Mouse (Mus musculus) hindbrain, postnatal 0 days (tissue): ENCODE measurements at regions not wholly inside any gene's neighbourhood (a gene's known extent, or its start where the extent isn't known, plus 50 kb on each side); places are given as distances from the start of the nearest gene placed in this dataset.

Experiments used
- ATAC-seq: fragments of 200-750 bp; cut with Nextera tagmentation; 2 replicates; pipeline ENCODE4 v1.8.0; 2017; ENCODE audit warnings: mild to moderate bottlenecking, moderate TSS enrichment, moderate library complexity
- DNase-seq: peaks from one replicate; pipeline ENCODE4 v3.0.0-alpha.2; 2015; ENCODE audit warnings: low spot score
- H3K27ac ChIP-seq: fragments of 300-500 bp; sonication (generic); 2 replicates; pipeline ENCODE4 v1.5.1; 2014; ENCODE audit warnings: mild to moderate bottlenecking
- H3K27me3 ChIP-seq: fragments of 300-500 bp; sonication (generic); 2 replicates; pipeline ENCODE4 v1.6.1; 2014; ENCODE audit warnings: low read length, mixed read lengths; ENCODE audit not compliant: insufficient read depth
- H3K36me3 ChIP-seq: fragments of 300-500 bp; sonication (generic); 2 replicates; pipeline ENCODE4 v1.6.1; 2014; ENCODE audit warnings: low read length, mixed read lengths; ENCODE audit not compliant: insufficient read depth
- H3K4me1 ChIP-seq: fragments of 300-500 bp; sonication (generic); 2 replicates; pipeline ENCODE4 v1.6.1; 2014; ENCODE audit warnings: antibody characterized with exemption, low read length, mixed read lengths; ENCODE audit not compliant: insufficient read depth
- H3K4me2 ChIP-seq: fragments of 300-500 bp; sonication (generic); 2 replicates; pipeline ENCODE4 v1.6.1; 2014; ENCODE audit warnings: low read depth, mild to moderate bottlenecking, low read length, moderate library complexity, mixed read lengths
- H3K4me3 ChIP-seq: fragments of 300-500 bp; sonication (generic); 2 replicates; pipeline ENCODE4 v1.5.1; 2014; ENCODE audit warnings: low read length
- H3K9ac ChIP-seq: fragments of 300-500 bp; sonication (generic); replicated peaks from 2 replicates; pipeline ENCODE4 v1.6.1; 2014; ENCODE audit warnings: mild to moderate bottlenecking, low read length, moderate library complexity, mixed read lengths
- H3K9me3 ChIP-seq: fragments of 300-500 bp; sonication (generic); 2 replicates; pipeline ENCODE4 v1.6.1; 2016; ENCODE audit warnings: low read length, mixed read lengths
- CTCF ChIP-seq: IDR thresholded peaks from 2 replicates; pipeline ENCODE4 v1.5.1; 2016; ENCODE audit warnings: antibody characterized with exemption, control low read depth, low read depth
- WGBS: fragments of 180-500 bp; shearing (Covaris S2); extraction: QIAGEN DNeasy Blood & Tissue Kit; methylation state at CpG from one replicate; pipeline ENCODE4 v1.1.7; 2014; 5-methylcytosine and 5-hydroxymethylcytosine counted together

DNA sequence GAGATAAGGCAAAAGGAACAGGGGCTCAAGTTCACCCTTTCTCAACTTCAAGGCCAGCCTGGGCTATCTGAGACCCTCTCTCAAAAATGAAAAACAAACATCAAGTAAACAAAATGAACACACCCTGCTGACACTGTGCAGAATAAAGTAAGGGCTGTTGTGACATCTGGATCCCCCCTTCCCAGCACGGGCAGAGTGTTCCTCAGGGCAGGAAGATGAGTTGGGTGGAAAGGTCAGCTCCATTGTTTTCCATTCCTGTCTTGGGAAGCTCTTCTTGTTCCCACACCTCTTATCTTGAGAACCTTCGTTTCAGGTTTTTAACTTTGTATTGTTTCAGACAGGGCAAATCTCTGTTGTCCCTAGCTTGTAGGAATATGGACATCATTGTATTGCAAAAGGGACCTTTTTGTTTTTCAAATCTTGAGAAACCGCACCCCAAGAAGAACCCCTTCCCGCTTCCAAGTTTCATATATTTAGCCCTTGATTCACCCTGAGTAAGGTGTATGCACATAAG is 141.5 kb upstream of the Tgfbr2 start:
- DNase-seq = no peak
- Histone ChIP-seq H3K9me3 (no peaks in the 10 kb centered on the region), H3K27me3 (no peaks in the 10 kb centered on the region), H3K4me3 (no peak overlapping the region), H3K27ac (no peak overlapping the region), H3K9ac (no peak overlapping the region), H3K36me3 (no peaks in the 10 kb centered on the region), H3K4me1 (no peaks in the 10 kb centered on the region), H3K4me2 (no peak overlapping the region)
- 75% methylated on average over 4 of the region's 4 CpGs for WGBS
- ATAC-seq = no peak
- no peak for TF ChIP-seq CTCF

GRCm38 (mm10) chr9:116314803-116315202 is 139.6 kb upstream of the Tgfbr2 start:
- ATAC-seq = no peak
- H3K27ac ChIP-seq = no peak overlapping the region
- no peaks in the 10 kb centered on the region for H3K27me3 ChIP-seq
- DNase-seq = no peak
- TF ChIP-seq CTCF = no peak
- H3K4me1 ChIP-seq = no peaks in the 10 kb centered on the region
- H3K4me3 ChIP-seq = no peak overlapping the region
- H3K9me3 ChIP-seq = no peaks in the 10 kb centered on the region
- H3K9ac ChIP-seq = no peak overlapping the region
- H3K4me2 ChIP-seq = no peak overlapping the region
- no peaks in the 10 kb centered on the region for H3K36me3 ChIP-seq

DNA sequence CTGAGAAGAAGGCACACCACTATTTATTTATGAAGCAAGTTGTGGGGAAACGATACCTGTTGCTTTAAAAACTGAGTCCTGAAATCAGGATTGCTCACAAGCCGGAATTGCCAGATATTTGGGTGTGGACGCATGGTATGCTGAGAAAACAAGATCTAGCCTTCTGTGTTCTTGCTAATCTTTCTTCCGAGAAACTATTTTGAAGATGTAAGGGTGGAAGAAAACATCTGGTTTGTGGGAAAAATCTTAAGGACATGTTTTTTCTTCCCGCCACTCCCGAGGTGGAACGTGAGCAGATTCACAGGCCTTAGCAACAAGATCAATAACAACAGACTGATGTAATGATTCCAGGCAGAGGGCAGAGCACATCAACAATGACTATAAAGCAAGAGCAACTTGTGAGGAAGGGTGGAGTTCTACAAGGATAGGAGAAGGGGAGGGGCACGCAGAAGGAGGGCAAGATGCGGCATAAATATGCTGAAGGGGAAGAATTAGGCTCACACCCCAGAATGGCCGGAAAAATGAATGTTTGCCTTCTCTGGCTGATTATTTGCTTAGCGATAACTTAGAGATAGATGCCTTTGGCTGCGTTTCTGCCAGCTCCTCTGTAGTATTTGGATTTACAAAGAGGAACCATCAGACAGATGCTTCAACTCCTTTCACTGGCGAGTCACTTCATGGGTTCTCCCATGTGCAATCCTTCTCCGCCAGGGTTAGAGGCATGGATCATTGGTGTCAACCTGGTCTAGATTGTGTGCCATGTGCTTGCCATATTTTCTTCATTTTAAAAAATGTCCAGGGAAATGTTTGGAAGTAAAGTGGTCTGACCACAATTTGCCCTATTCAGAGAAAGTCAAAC is 139.0 kb upstream of the Tgfbr2 start:
- Histone ChIP-seq H3K27ac (no peak overlapping the region), H3K36me3 (no peaks in the 10 kb centered on the region), H3K4me2 (no peak overlapping the region), H3K9me3 (no peaks in the 10 kb centered on the region), H3K4me3 (no peak overlapping the region), H3K27me3 (no peaks in the 10 kb centered on the region), H3K4me1 (no peaks in the 10 kb centered on the region), H3K9ac (no peak overlapping the region)
- DNase-seq (no peak), ATAC-seq (no peak)
- 81% methylated on average over 14 of the region's 14 CpGs for WGBS
- no peak for TF ChIP-seq CTCF

DNA sequence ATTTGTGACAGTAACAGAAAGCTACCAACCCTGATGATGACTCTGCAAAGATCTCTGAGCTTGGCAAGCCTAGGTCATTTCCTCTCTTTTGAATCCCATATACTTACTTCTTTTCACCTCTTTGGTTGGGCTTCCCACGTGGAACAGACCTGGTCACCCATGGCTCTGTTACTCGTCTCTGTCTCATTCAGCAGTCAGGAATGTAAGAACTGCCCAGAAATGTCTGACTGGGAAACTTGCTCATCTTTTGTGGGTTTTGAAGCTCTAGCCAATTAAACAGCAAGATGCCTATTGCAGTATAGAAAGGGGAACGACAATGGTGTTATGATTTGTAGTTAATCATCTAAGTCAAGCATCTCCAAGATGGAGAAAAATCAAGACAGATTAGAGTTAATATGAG is 136.2 kb upstream of the Tgfbr2 start:
- Histone ChIP-seq H3K4me3 (no peak overlapping the region), H3K27ac (no peak overlapping the region), H3K9ac (no peak overlapping the region), H3K4me2 (no peak overlapping the region), H3K36me3 (no peaks in the 10 kb centered on the region), H3K4me1 (no peaks in the 10 kb centered on the region), H3K9me3 (no peaks in the 10 kb centered on the region), H3K27me3 (no peaks in the 10 kb centered on the region)
- TF ChIP-seq CTCF = no peak
- DNase-seq = no peak
- no peak for ATAC-seq
- WGBS = 70% methylated on average over 3 of the region's 3 CpGs

- Histone ChIP-seq H3K9me3 (no peaks in the 10 kb centered on the region), H3K4me1 (no peaks in the 10 kb centered on the region), H3K9ac (no peak overlapping the region), H3K27ac (no peak overlapping the region), H3K4me3 (no peak overlapping the region), H3K36me3 (no peaks in the 10 kb centered on the region), H3K4me2 (no peak overlapping the region), H3K27me3 (no peaks in the 10 kb centered on the region)
- no peak for TF ChIP-seq CTCF
- DNase-seq (no peak), ATAC-seq (no peak)
- 68% methylated on average over 2 of the region's 2 CpGs for WGBS
Measured at GRCm38 (mm10) chr9:116301602-116302001, 126.4 kb upstream of the Tgfbr2 start.

DNA sequence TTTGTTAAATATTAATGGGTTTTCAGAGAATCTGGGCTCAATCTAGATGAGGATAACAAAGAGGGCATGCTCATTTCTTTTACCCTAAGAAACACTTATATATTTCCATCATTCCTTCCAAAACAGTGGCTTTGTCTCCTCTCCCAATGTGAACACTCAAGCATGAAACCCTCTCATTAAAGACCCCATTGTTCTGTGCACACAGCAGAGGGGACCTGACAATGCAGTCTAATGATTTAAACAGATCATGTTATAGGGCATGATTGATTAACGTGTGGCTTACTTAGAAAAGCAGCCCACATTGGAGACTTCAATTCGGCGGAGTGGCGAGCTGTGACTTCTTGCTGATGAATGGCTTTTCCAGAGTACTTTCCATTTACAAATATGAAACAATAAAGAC is 123.6 kb upstream of the Tgfbr2 start:
- WGBS = 27% methylated on average over 4 of the region's 4 CpGs
- H3K4me1 ChIP-seq = no peaks in the 10 kb centered on the region
- no peak overlapping the region for H3K4me2 ChIP-seq
- DNase-seq (no peak), ATAC-seq (no peak)
- no peaks in the 10 kb centered on the region for H3K27me3 ChIP-seq
- no peak overlapping the region for H3K4me3 ChIP-seq
- H3K9me3 ChIP-seq = no peaks in the 10 kb centered on the region
- no peak overlapping the region for H3K9ac ChIP-seq
- H3K36me3 ChIP-seq = no peaks in the 10 kb centered on the region
- no peak for TF ChIP-seq CTCF
- no peak overlapping the region for H3K27ac ChIP-seq

DNA sequence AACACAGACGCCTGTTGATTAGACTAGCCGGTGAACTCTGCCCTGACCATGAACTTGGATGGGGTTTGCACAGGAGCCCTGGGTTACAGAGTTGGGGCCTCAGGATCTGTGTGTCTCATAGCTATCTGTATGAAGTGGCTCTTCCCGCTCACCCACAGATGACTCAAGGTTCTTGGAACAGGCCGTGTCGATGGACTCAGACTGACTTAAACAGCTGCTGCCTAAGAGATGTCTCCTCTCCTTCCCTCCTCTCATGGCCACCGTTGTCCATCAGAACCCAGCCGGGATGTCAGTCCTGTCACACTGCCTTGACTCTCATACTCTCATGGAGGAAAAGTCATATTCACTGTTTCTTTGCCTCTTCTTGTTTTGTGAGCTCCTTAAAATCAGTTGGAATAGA is 121.2 kb upstream of the Tgfbr2 start:
- DNase-seq = no peak
- Histone ChIP-seq H3K27me3 (no peaks in the 10 kb centered on the region), H3K27ac (no peak overlapping the region), H3K36me3 (no peaks in the 10 kb centered on the region), H3K9ac (no peak overlapping the region), H3K4me2 (no peak overlapping the region), H3K4me3 (no peak overlapping the region), H3K4me1 (no peaks in the 10 kb centered on the region), H3K9me3 (no peaks in the 10 kb centered on the region)
- 96% methylated on average over 7 of the region's 7 CpGs for WGBS
- no peak for TF ChIP-seq CTCF
- no peak for ATAC-seq
